Mouse (Mus musculus): Measurements from ENCODE around the gene Egfr.

DNA sequence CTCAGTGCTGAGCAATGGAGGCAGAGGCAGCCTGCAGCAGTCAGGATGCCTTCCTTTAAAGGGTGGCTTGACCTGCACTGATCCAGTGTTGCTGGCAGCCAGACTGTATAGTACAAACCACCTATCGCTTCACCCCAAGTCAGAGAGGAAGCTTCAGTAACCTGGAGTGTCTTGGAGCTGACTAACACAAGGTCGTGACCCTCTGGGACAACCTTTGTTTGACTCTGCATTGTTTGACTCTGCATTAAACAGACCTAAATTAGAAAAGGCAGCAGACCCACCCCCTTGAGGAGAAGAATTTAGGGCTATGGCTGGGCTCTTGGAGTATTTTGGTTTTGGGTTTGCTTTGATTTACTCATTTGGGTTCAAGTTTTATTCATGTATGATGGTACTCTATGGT is 117.5 kb downstream of the Egfr start:
- TF ChIP-seq CTCF (IDR thresholded peaks at IDR 0.05; ENCODE audit: low read depth) (no peak), EP300 (IDR thresholded peaks at IDR 0.05; ENCODE audit: low read depth) (no peak)
